Mouse (Mus musculus) activated CD4-positive, CD25-positive, alpha-beta regulatory T cell, adult 4 months (primary cell): ENCODE results near the gene Tspan18. TPM values are rescaled to one million over a fixed set of nuclear protein-coding genes. Genes with fewer than 3 reads are reported as not detected.

Experiments
- ATAC-seq: one replicate; pipeline ENCODE4 v1.8.0; 2017
- polyA plus RNA-seq, 2 experiments: library from polyadenylated mRNA; unstranded; fragments of 100-300 nt; shearing (Covaris generic); gene quantifications; one replicate each; pipeline ENCODE4 v1.2.1; 2017

Gene Tspan18
- polyA plus RNA-seq, 2 experiments from 2014 or later = 0.54 TPM; not detected in 1

DNA sequence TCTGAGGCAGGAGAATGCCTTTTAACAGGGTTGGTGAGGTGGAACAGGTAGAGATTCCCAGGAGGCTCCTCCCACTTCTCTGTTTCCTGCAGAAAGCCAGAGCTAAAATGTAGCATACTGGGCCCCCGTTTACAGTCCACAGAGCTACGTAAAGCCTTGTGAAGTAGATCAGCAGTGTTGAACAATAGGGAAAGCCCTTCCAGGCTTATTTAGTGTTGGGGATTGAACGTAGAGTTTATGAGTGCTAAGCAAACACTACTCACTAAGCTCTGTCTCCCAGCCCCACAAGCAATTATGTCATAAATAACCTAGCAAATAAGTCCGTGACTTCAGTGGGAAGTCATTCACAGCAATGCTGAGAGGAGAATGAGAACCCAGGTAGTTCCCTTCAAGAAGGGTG is 76.7 kb downstream of the Tspan18 start:
- no peak for ATAC-seq

DNA sequence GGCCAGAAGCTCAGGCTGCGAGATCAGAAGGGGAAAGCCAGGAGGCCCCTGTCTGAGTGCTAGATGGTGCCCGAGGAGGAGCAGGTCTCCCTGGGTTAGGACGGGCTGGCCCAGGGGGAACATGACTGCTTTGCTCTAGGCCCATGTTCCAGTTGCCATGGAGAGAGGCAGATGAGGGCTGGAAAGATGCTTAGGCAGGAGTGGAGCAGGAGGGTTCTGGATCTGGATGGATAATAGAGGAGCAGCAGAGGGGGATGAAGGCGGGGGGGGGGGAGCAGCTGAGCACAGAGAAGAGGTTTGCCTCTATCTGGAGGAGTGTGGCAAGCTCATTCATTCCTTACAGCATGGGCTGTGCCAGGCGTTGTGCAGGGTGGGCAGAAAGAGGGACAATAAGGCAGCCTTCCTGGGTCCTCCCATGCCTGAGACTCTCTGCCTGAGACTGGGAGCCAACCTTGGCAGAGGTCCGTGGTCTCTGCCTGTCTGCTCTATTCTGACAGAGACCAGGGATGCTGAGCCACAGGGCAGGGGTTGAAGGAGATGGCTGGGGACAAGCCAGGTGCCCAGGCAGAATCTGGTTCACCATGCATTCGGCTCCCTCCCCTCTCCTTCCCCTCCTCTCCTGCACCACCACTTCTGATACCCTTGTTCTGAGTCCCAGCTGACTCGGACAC is 77.4 kb downstream of the Tspan18 start:
- ATAC-seq = no peak

GRCm38 (mm10) chr2:93252356-93252755 is 81.9 kb downstream of the Tspan18 start:
- no peak for ATAC-seq

DNA sequence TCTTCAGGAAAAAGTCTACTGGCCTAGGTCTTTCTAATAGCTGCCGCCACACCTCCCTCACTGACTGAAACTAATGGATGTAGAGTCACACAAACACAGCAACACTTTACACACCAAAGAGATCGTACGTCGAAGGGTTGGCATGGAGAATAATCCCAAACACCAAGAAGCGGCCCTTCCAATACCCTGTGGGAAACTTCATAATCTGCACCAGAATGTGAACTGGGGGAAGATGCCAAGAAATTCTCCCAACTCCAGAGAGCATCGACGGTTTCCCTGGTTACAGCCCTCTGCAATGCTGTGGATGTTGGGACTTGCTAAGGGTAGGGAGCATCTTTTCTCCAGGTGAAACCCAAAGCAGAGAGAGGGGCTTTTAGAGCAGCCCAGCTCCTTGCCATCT is 83.7 kb downstream of the Tspan18 start:
- ATAC-seq = no peak

DNA sequence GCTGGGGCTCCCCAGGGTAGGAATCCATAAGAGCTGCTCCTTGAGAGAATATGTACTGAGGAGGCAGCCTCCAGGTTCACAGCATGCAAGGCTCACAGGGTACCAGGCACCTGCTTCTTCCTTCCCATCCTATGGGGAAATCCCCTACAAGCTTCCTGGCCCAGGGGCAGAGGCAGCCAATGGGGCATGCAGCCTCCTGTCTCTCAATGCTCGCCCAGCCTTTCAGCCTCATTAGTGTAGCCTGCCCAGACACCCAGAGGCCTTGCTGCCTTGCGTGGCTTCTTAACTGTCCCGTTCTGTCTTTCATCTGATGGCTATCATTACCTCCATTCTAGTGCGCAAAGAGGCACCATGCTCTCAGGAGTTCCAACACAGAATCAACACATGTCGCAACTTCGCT is 85.2 kb downstream of the Tspan18 start:
- no peak for ATAC-seq

GRCm38 (mm10) chr2:93244090-93244443 is 90.2 kb downstream of the Tspan18 start:
- ATAC-seq = no peak

DNA sequence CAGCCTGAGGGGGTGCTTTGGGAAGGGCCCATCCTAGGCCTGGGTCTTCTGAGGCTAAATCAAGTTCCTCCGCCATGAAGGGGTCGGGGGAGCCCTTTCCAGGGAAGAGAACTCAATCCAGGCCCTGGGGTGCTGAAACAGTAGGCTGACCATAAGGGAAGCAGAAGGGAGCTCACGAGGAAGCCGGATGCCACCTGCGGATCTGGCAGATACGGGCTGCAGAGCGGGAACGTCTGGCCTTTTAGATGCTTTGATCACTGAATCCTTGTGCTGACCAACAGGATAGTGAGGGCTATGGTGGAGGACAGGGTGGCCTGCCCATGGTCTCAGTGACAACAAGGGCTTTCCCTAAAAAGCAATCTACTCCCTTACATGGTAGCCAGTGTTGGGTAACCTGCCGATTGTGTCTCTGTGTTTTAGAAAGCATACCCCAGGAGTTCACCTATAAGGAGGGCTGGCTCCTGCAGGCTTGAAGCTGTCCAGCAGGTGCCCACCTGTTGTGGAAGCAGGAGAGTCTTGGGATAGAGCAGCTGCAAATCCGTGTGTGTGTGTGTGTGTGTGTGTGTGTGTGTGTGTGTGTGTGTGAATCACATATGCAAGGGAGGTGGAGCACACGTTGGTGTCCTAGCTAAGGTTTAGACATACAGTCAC is 90.7 kb downstream of the Tspan18 start:
- no peak for ATAC-seq

DNA sequence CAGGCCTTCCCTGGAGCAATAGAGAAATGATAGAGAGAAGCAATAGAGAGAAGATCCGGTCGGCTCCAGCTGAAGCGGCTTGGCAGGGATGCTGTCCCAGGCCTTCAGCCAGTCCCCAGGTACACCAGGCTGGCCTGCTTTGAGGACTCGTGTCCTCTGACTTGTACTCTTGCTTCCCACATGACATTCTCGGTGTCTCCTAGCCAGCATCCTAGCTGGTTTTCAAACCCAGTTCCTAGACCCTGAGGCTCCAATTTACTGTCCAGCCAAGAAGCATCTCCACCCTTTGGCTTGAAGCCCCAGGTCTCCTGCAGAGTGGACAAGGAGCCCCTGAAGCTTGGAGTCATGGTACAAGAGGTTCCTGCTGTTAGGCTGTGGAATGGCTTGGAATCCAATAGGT is 92.1 kb downstream of the Tspan18 start:
- ATAC-seq = no peak

DNA sequence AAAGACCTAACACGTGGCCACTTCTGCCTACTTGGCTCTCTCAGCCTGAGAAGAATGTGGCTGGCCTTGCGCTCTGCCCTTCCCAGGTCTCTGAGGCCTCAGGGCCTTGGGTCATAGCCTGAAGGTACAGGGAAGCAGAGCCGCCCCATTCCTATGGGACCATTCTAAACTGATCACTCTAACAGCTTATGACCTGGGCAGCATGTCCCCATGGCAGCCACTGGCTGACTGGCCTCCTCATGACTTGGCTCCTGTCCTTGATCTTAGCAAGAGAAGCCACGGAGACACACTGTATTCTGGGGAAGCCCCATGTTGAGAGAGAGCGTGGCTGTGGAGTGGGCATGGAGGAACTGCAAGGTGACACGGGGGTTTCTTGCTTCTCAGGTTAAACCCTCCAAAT is 95.4 kb downstream of the Tspan18 start:
- no peak for ATAC-seq

- no peak for ATAC-seq
These were observed 97.2 kb downstream of the Tspan18 start for GRCm38 (mm10) chr2:93237055-93237454.

DNA sequence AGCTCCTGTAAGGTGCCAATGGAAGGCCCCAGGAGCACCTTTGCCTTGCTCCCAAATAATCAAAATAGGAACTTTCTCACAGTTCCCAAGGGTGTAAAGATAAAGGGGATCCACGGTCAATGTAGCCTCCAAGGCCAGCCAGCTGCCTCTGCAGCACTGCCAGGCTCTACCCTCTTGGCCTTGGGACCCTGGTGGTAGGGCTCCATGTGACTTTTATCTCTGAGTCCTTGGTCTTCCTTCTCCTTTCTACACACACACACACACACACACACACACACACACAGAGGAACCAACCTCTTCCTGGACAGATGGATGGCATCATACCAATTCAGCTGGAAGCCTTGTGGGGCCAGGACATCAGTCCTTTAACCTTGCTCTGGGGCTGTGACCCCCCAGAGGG is 102.2 kb downstream of the Tspan18 start:
- ATAC-seq = no peak

GRCm38 (mm10) chr2:93228480-93228824 is 105.9 kb downstream of the Tspan18 start:
- no peak for ATAC-seq

DNA sequence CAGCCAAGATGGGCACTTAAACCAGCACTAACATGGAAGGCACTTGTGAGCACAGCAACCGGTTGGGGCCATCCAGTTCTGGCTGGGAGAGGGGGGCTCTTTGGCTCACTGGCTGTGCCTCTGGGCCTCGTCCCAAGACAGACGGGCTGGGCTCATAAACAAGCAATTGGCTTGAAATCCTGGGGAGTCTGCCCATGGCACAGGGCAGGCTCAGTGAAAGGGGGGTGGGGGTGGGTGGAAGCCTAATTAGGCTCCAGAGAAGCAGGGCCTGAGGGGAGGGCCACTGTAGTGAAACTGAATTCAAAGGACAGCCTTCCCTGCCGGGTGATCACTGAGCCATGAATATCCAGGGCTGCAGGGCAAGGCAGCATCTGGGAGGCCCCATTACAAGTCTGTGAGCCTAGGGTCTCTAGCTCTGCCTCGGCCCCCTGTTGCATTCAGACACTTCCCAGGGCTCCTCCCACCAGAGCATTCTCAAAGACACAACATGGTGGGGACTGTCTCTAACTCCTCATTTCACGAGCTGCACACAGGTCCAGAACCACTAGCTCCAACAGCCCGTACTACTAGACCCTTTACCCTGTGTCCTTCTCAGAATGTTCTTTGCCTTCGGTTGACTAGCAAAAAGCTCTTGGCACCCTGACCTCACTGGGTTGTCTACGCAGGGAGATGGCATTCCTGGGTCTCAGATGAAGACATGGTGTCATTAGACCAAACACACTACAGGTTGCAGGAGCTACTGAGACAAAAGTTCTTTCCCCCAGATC is 106.4 kb downstream of the Tspan18 start:
- ATAC-seq = no peak

DNA sequence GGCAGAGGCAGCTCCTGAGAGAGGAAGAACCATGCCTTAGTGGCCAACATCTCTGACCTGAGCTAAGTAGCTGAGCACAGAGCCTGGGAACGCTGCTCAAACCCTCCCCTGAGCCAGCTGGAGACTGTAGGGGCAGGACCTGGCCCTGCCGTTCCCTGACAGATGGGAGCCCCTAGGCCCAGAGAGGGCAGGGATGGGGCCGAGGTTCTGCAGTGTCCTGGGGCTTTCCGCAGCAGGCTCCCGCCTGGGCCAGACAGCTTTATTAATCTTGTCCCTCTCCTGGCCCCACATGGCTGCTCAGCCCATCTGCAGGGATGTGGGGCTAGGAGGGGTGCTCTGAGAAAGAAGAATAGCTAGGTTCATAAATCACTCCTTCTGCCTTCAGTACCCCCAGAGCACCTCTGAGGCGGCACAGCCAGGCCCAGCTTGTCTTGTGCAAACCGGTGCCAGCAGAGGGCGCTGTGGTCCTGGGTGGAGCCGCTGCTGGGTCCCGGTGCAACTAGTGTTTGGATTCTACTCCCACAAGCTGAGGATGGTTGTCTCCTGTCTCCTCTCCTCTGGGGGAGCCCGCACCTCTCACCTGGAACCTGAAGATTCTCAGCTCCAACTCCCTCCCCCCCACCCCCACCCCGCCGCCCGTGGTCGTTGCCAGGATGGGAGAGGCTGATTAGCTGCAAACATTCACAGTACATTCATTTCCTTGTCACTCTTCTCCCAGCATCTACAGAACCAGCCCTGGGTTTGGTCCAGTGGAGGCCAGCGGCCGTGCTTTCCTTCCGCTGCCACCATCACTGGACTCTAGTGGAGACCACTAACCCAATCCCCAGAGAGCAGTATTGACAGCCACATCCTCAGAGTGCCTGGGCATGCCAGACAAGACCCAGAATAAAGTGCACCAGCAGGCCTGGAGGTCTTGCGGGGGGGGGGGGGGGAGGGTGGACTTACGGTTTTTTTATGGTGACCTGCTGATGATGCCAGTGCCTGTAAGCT is 107.4 kb downstream of the Tspan18 start:
- no peak for ATAC-seq

DNA sequence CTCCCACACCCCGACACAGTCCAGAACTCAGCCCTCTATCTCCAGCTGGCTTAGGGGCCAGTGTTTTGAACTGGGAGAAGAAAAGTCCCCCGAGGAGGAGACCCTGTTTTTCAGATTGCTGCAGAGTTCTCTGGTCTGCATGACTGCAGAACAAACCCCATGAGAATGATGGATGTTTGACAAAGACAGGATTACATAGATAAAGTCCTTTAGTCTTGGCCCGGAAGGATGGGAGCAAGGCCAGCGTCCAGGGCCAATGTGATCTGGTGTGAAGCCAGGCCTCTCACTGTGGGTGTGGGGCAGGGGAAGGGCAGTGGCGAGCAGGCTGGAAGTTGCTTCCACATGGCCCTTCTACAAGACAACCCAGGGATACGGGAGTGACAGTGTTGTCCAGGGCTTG is 110.8 kb downstream of the Tspan18 start:
- no peak for ATAC-seq

- ATAC-seq = no peak
These were observed 113.9 kb downstream of the Tspan18 start for GRCm38 (mm10) chr2:93220447-93220846.

DNA sequence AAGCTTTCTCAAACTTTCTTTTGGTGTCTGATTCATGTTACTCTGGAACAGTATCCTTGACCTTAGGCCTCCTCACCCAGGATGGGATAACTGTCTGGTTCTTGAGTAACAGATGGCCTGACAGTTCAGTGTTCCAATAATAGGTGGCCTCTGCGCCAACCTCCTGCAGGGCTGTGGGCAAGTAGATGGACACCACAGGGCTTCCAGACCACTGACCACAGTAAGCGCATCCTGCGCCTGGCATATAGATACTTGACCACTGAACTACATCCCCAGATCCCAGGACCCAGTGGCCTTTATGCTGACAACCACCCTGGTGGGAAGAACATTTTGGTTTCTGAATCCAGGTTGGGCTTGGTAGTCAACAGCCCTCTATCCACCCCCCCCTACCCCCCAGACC is 114.7 kb downstream of the Tspan18 start:
- no peak for ATAC-seq

DNA sequence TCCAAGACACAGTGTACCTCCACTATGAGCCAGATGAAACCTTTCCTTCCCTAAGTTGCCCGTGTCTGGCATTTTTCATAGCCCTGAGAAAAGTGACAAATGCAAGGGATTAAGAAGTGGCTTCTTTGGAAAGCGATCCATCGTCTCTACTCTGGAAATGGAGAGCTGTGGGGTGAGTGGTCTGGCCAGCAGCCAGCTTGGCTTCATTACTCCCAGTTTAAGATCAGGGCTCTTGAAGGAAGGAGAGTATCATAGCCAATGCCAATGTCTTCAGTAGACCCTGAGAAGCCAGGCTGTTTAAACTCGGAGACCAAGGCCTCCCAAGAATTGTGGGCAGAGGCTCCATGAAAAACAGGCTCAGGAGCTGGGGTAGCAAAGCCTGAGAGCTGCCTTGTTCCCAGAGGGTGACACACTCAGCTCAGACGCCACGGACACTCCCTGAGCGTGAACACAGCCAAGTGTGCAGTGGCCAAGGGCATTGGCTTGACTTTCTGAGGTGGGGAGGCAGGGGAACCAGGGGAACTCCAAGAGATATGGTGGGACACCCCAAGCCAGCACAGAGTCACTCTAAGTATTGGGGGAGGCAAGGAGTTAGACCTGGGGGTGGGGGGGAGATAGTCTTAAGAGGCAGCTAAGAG is 115.8 kb downstream of the Tspan18 start:
- no peak for ATAC-seq

GRCm38 (mm10) chr2:93217015-93217414 is 117.3 kb downstream of the Tspan18 start:
- peak; percentile 57 for ATAC-seq

- no peak for ATAC-seq
These were observed 118.5 kb downstream of the Tspan18 start for GRCm38 (mm10) chr2:93215790-93216189.

- peak; percentile 85 for ATAC-seq
These were observed 120.1 kb downstream of the Tspan18 start for GRCm38 (mm10) chr2:93214192-93214591.

DNA sequence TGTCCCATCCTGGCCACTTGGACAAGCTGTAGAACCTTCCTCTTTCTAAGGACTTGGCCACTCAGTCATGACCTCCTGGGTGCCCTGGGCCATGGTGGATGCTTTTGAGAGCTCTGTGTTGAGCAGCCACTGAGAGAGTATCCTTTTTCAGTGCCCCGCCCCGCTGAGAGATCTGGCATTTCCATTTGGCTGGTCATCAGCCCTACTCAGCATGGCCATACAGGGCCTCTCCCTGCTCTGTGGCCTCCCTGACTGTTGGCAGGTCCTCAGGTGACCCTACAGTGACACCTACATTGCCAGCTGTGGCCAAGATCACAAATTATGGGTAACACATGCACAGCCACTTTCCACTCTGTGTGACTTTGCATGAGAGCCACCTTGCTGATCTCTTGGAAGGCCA is 121.4 kb downstream of the Tspan18 start:
- ATAC-seq = no peak
